Mouse (Mus musculus): ENCODE measurements at regions not wholly inside any gene's neighbourhood (a gene's known extent, or its start where the extent isn't known, plus 50 kb on each side); places are given as distances from the start of the nearest gene placed in this dataset.

- TF ChIP-seq POLR2A (IDR thresholded peaks at IDR 0.05; ENCODE audit: extremely low read depth, insufficient read depth, low read length) (no peak), CTCF (IDR thresholded peaks at IDR 0.05; ENCODE audit: extremely low read depth, insufficient read depth, low read length) (no peak)
Measured at GRCm38 (mm10) chr13:107798144-107798543, 246.1 kb upstream of the Smim15 start.

Data from cortical plate, adult 2 months (tissue).